Mouse (Mus musculus): ENCODE results near the gene Rgl2. TPM values are rescaled to one million over a fixed set of nuclear protein-coding genes. Genes with fewer than 3 reads are reported as not detected.
"Not testable (repeated sequence)": the region's sequence is repeated elsewhere in the genome, so short reads cannot be mapped to it uniquely, and the experiment has no call there.

Rgl2 gene
- polyA plus RNA-seq, 1 experiment from 2014 or later: 44.7 TPM

- H3K27me3 ChIP-seq (ENCODE audit: control insufficient read depth, insufficient read depth, low read length): no peaks in the 10 kb centered on the region
- no peak overlapping the region for H3K9ac ChIP-seq (ENCODE audit: low read length)
- no peak overlapping the region for H3K4me2 ChIP-seq (ENCODE audit: low read depth, low read length)
- no peak overlapping the region for H3K4me3 ChIP-seq (replicated peaks; ENCODE audit: low read length)
- no peaks in the 10 kb centered on the region for H3K4me1 ChIP-seq (ENCODE audit: control insufficient read depth, insufficient read depth, low read length)
- no peaks in the 10 kb centered on the region for H3K36me3 ChIP-seq (ENCODE audit: control insufficient read depth, insufficient read depth, low read length)
- H3K27ac ChIP-seq (ENCODE audit: low read length): no peak overlapping the region
- ATAC-seq (ENCODE audit: insufficient read depth, low FRiP score): no peak
- no peaks in the 10 kb centered on the region for H3K9me3 ChIP-seq (replicated peaks; ENCODE audit: control insufficient read depth, low read length)
- WGBS: 71% methylated on average over 4 of the region's 4 CpGs
Observed at GRCm38 (mm10) chr17:33969394-33969793, 40.1 kb downstream of the Rgl2 start.

GRCm38 (mm10) chr17:33972691-33973090 lies 43.3 kb downstream of the Rgl2 start:
- WGBS: 0% methylated on average over 1 of the region's 1 CpGs
- H3K4me3 ChIP-seq (replicated peaks; ENCODE audit: low read length): no peak overlapping the region
- H3K36me3 ChIP-seq (ENCODE audit: control insufficient read depth, insufficient read depth, low read length): no peaks in the 10 kb centered on the region
- H3K9me3 ChIP-seq (replicated peaks; ENCODE audit: control insufficient read depth, low read length): no peaks in the 10 kb centered on the region
- ATAC-seq (ENCODE audit: insufficient read depth, low FRiP score): no peak
- H3K27ac ChIP-seq (ENCODE audit: low read length): no peak overlapping the region
- H3K4me1 ChIP-seq (ENCODE audit: control insufficient read depth, insufficient read depth, low read length): no peaks in the 10 kb centered on the region
- H3K9ac ChIP-seq (ENCODE audit: low read length): no peak overlapping the region
- peaks cover 7% of the 10 kb centered on the region; the same call in 1 of the 2 replicates for H3K27me3 ChIP-seq (ENCODE audit: control insufficient read depth, insufficient read depth, low read length)
- no peak overlapping the region for H3K4me2 ChIP-seq (ENCODE audit: low read depth, low read length)

GRCm38 (mm10) chr17:33973572-33973971 lies 44.2 kb downstream of the Rgl2 start:
- 59% methylated on average over 3 of the region's 3 CpGs for WGBS
- Histone ChIP-seq H3K4me1 (ENCODE audit: control insufficient read depth, insufficient read depth, low read length) (peaks cover 3% of the 10 kb centered on the region; the same call in 1 of the 2 replicates), H3K36me3 (ENCODE audit: control insufficient read depth, insufficient read depth, low read length) (no peaks in the 10 kb centered on the region), H3K9me3 (replicated peaks; ENCODE audit: control insufficient read depth, low read length) (no peaks in the 10 kb centered on the region), H3K4me2 (ENCODE audit: low read depth, low read length) (no peak overlapping the region), H3K27me3 (ENCODE audit: control insufficient read depth, insufficient read depth, low read length) (peaks cover 15% of the 10 kb centered on the region), H3K9ac (ENCODE audit: low read length) (no peak overlapping the region), H3K27ac (ENCODE audit: low read length) (no peak overlapping the region), H3K4me3 (replicated peaks; ENCODE audit: low read length) (no peak overlapping the region)
- no peak for ATAC-seq (ENCODE audit: insufficient read depth, low FRiP score)

DNA sequence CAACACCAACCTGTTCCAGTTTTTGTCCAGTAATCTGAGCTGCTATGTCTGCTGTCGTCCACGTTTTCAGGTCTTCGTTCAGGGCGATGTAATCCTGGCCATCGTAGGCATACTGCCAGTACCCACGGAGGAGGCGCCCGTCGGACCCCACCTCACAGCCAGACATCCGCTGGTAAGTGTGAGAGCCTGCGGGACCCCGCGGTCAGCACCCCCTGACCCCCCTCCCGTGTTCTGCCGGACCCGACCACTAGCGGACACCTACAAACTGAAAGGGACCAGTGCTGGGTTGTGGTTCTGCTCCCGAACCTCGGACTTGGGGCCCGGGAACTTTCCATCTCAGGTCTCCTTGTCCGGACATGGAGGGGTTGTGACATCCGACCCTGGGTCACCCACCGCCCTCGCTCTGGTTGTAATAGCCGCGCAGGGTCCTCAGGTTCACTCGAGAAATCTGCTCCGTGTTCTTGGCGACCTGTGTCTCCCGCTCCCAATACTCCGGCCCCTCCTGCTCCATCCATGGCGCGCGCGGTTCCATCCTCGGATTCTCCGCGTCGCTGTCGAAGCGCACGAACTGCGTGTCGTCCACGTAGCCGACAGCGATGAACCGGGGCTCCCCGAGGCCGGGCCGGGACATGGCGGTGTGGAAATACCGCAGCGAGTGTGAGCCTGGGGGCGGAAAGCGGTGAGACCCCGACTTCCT lies 48.7 kb downstream of the Rgl2 start:
- Histone ChIP-seq H3K4me1 (ENCODE audit: control insufficient read depth, insufficient read depth, low read length) (peaks cover 8% of the 10 kb centered on the region; the same call in 1 of the 2 replicates), H3K4me3 (replicated peaks; ENCODE audit: low read length) (peak overlapping the region; percentile 47), H3K4me2 (ENCODE audit: low read depth, low read length) (peak overlapping the region; percentile 63), H3K9me3 (replicated peaks; ENCODE audit: control insufficient read depth, low read length) (no peaks in the 10 kb centered on the region), H3K36me3 (ENCODE audit: control insufficient read depth, insufficient read depth, low read length) (no peaks in the 10 kb centered on the region), H3K27ac (ENCODE audit: low read length) (no peak overlapping the region), H3K9ac (ENCODE audit: low read length) (peak overlapping the region; percentile 65), H3K27me3 (ENCODE audit: control insufficient read depth, insufficient read depth, low read length) (peaks cover 33% of the 10 kb centered on the region)
- ATAC-seq (ENCODE audit: insufficient read depth, low FRiP score): peak; percentile 6; the same call in 1 of the 2 replicates
- WGBS: 1% methylated on average over 57 of the region's 57 CpGs

- Histone ChIP-seq H3K27ac (ENCODE audit: low read length) (0 out of 2 replicates have a peak overlapping the region, but pooled peaks have one; percentile 6), H3K4me2 (ENCODE audit: low read depth, low read length) (peak overlapping the region; percentile 63), H3K9me3 (replicated peaks; ENCODE audit: control insufficient read depth, low read length) (no peaks in the 10 kb centered on the region), H3K4me3 (replicated peaks; ENCODE audit: low read length) (peak overlapping the region; percentile 47), H3K9ac (ENCODE audit: low read length) (peak overlapping the region; percentile 65), H3K36me3 (ENCODE audit: control insufficient read depth, insufficient read depth, low read length) (no peaks in the 10 kb centered on the region), H3K27me3 (ENCODE audit: control insufficient read depth, insufficient read depth, low read length) (peaks cover 33% of the 10 kb centered on the region), H3K4me1 (ENCODE audit: control insufficient read depth, insufficient read depth, low read length) (peaks cover 8% of the 10 kb centered on the region; the same call in 1 of the 2 replicates)
- peak; percentile 82 for ATAC-seq (ENCODE audit: insufficient read depth, low FRiP score)
- WGBS: under 1% methylated on average over 16 of the region's 17 CpGs
Observed at GRCm38 (mm10) chr17:33978631-33979031, 49.3 kb downstream of the Rgl2 start.

DNA sequence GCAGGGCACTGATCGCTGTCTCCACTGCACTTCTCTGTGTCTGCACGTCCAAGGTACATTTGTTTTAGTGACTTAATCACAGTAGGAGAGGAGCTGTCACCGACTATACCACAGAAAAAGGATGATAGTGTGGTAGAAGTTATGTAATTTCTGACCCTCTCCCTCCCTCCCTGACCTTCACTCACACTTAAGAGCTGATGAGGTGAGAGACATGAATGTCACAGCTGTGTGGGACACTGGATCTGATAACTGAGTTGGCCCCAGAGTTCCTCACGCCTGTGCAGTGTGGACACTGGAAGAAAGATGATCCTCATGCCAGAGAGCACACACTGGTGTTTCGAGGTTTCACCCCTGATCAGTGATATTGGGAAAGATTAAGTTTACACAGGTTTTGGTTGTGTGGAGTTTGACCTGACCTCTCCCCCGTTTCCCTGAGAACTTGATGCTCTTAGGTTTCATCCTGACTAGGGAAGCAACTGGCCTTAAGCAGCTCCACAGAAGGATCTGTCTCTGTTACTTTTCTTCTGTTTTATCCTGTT lies 50.2 kb downstream of the Rgl2 start:
- peaks cover 33% of the 10 kb centered on the region for H3K27me3 ChIP-seq (ENCODE audit: control insufficient read depth, insufficient read depth, low read length)
- ATAC-seq (ENCODE audit: insufficient read depth, low FRiP score): no peak

DNA sequence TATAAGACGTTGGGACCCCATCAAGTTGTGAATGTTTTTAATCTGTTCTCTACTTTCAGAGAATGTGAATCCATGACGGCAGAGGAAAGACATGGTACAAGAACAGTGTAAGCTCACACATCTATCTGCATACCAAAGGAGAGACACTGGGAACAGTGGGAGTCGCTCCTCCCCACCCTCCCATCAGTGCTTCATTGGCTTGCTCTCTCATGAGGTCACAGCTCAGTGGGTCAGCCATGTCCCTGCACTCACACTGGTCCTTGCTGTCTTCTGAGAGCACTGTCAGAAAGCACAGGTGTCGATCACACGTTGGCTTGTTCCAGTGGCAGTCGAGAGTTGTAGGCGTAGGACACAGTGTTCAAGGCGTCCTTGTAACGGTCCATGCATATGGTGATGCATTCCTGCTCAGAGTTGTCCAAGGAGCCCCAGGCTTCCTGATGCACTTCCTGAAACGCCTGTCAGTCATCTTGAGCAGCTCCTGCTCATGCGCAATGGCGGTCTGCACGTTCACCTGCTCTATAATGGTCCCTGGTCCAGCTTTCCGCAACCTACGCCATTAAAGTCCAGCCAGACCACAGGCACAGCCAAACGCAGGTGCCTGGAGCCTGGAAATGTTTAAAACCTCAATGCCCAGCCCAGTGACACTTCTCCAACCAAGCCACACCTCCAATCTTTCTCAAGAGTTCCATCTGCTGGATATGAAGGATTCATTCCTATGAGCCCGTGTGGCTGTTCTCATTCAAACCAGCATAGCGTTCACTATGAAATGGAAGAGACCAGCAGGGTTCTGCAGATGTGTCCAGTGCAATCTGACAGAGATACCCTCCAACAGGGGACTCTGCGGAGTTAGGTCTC lies 51.1 kb downstream of the Rgl2 start:
- Histone ChIP-seq H3K9ac (ENCODE audit: low read length) (no peak overlapping the region; the same call in 1 of the 2 replicates), H3K4me2 (ENCODE audit: low read depth, low read length) (peak overlapping the region; percentile 68; the same call in 1 of the 2 replicates)
- 74% methylated on average over 19 of the region's 19 CpGs for WGBS

More for the DNA sequence above, 50.2 kb downstream of the Rgl2 start:
- WGBS: 68% methylated on average over 6 of the region's 6 CpGs
- Histone ChIP-seq H3K9me3 (replicated peaks; ENCODE audit: control insufficient read depth, low read length) (no peaks in the 10 kb centered on the region), H3K4me2 (ENCODE audit: low read depth, low read length) (no peak overlapping the region), H3K4me1 (ENCODE audit: control insufficient read depth, insufficient read depth, low read length) (peaks cover 8% of the 10 kb centered on the region; the same call in 1 of the 2 replicates), H3K36me3 (ENCODE audit: control insufficient read depth, insufficient read depth, low read length) (no peaks in the 10 kb centered on the region), H3K9ac (ENCODE audit: low read length) (no peak overlapping the region), H3K27ac (ENCODE audit: low read length) (no peak overlapping the region), H3K4me3 (replicated peaks; ENCODE audit: low read length) (no peak overlapping the region)

GRCm38 (mm10) chr17:33981192-33981909 lies 52.0 kb downstream of the Rgl2 start:
- under 1% methylated on average over 27 of the region's 27 CpGs for WGBS

More for the DNA sequence above, 51.1 kb downstream of the Rgl2 start:
- Histone ChIP-seq H3K27me3 (ENCODE audit: control insufficient read depth, insufficient read depth, low read length) (peaks cover 33% of the 10 kb centered on the region), H3K9me3 (replicated peaks; ENCODE audit: control insufficient read depth, low read length) (no peaks in the 10 kb centered on the region), H3K4me3 (replicated peaks; ENCODE audit: low read length) (no peak overlapping the region), H3K36me3 (ENCODE audit: control insufficient read depth, insufficient read depth, low read length) (no peaks in the 10 kb centered on the region), H3K4me1 (ENCODE audit: control insufficient read depth, insufficient read depth, low read length) (peaks cover 8% of the 10 kb centered on the region; the same call in 1 of the 2 replicates), H3K27ac (ENCODE audit: low read length) (peak overlapping the region; percentile 6; the same call in 1 of the 2 replicates)
- no peak for ATAC-seq (ENCODE audit: insufficient read depth, low FRiP score)

More at GRCm38 (mm10) chr17:33981192-33981909, 52.0 kb downstream of the Rgl2 start:
- Histone ChIP-seq H3K27ac (ENCODE audit: low read length) (peak overlapping the region; percentile 46; the same call in 1 of the 2 replicates), H3K4me3 (replicated peaks; ENCODE audit: low read length) (peak overlapping the region; percentile 51), H3K9ac (ENCODE audit: low read length) (peak overlapping the region; percentile 73), H3K27me3 (ENCODE audit: control insufficient read depth, insufficient read depth, low read length) (peaks cover 33% of the 10 kb centered on the region), H3K4me2 (ENCODE audit: low read depth, low read length) (peak overlapping the region; percentile 68)
- H3K4me1 ChIP-seq (ENCODE audit: control insufficient read depth, insufficient read depth, low read length); H3K9me3 ChIP-seq (replicated peaks; ENCODE audit: control insufficient read depth, low read length); H3K36me3 ChIP-seq (ENCODE audit: control insufficient read depth, insufficient read depth, low read length): not testable (repeated sequence)
- peak; percentile 87 for ATAC-seq (ENCODE audit: insufficient read depth, low FRiP score)

Measured in stomach, embryonic 16.5 days (tissue).